Mouse (Mus musculus): ENCODE results near the gene Rimbp2. TPM values are rescaled to one million over a fixed set of nuclear protein-coding genes. Genes with fewer than 3 reads are reported as not detected.

The Rimbp2 gene
- polyA plus RNA-seq, 1 experiment = not detected

DNA sequence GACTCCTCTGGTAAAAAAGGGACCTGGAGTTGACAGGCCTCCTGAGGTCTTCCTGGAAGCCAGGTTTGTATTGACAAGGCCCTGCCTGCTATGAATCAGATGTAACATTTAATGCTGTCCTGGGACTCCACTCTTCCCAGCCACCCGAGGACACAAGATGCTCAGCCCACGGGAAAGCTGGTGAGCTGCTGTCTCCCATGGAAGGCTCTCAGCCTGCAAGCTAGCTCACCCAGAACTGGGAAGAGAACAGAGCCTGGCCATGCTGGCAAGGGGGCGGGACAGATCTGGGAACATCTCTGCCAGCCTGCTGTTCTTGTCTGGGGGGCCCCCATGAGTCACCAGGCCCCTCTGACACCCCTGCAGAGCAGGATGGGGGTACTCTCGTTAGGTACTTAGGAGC lies 111.7 kb downstream of the Rimbp2 start:
- Histone ChIP-seq H3K27ac (replicated peaks; ENCODE audit: low read depth, low read length) (no peak overlapping the region), H3K4me1 (ENCODE audit: control insufficient read depth, insufficient read depth, insufficient read length, low read length) (no peaks in the 10 kb centered on the region), H3K4me3 (ENCODE audit: insufficient read depth, low read depth, low read length) (no peak overlapping the region)

DNA sequence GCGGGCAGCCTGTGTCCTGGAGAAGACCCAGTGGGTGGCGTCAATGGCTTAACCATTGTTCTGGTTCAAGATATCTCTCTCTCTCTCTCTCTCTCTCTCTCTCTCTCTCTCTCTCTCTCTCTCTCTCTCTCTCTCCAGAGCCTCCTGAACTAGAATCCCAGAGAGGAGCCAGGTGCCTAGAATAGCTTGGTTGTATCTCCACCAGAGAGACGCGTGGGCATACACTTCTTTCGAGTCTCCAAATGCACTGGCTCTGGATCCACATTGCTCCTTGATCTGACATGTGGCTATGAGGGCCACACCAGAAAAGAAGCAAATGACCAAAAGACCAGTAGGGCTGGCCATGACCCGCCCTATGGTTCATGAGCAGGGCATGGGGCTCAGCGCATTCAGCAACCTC lies 116.2 kb downstream of the Rimbp2 start:
- H3K4me3 ChIP-seq (ENCODE audit: insufficient read depth, low read depth, low read length) = no peak overlapping the region
- H3K27ac ChIP-seq (replicated peaks; ENCODE audit: low read depth, low read length) = no peak overlapping the region
- no peaks in the 10 kb centered on the region for H3K4me1 ChIP-seq (ENCODE audit: control insufficient read depth, insufficient read depth, insufficient read length, low read length)

DNA sequence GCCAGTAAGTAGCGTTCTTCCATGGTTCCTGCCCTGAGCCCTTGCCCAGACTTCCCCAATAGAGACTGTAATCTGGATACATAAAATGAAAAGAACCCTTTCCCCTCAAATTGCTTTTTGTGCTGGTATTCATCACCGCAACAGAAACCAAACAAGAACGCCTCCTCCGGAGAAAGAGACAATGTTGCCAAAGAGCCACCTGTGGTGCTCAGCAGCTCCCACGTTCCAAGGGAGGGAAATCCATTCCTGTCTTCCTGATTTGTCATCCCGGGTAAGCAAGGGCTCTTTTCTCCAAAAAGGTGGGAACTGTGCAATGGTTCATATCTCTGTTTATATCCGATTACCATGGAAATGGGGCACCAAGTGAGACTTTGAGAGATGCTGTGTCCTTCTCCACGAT lies 119.2 kb downstream of the Rimbp2 start:
- Histone ChIP-seq H3K4me3 (ENCODE audit: insufficient read depth, low read depth, low read length) (no peak overlapping the region), H3K4me1 (ENCODE audit: control insufficient read depth, insufficient read depth, insufficient read length, low read length) (no peaks in the 10 kb centered on the region), H3K27ac (replicated peaks; ENCODE audit: low read depth, low read length) (no peak overlapping the region)

DNA sequence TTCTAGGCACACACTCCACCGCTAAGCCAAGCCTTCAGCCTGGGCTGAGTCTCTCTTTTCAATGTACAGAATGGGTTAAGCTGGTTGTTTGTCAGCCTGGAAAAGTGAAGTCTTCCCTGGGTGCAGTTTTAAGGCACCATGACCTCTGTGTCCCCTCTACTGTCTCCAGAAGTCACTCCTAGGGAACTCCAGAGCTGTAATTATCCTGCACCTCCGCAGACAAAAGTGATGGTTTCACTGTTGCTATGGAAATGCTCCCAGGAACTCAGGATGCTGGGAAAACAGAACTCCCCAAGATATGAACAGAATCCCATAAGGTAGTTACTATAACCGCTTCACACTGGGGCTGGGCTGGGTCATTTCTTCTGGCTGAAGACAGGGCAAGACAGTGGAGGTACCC lies 130.4 kb downstream of the Rimbp2 start:
- H3K4me1 ChIP-seq (ENCODE audit: control insufficient read depth, insufficient read depth, insufficient read length, low read length) = no peaks in the 10 kb centered on the region
- H3K27ac ChIP-seq (replicated peaks; ENCODE audit: low read depth, low read length) = no peak overlapping the region
- H3K4me3 ChIP-seq (ENCODE audit: insufficient read depth, low read depth, low read length) = no peak overlapping the region

DNA sequence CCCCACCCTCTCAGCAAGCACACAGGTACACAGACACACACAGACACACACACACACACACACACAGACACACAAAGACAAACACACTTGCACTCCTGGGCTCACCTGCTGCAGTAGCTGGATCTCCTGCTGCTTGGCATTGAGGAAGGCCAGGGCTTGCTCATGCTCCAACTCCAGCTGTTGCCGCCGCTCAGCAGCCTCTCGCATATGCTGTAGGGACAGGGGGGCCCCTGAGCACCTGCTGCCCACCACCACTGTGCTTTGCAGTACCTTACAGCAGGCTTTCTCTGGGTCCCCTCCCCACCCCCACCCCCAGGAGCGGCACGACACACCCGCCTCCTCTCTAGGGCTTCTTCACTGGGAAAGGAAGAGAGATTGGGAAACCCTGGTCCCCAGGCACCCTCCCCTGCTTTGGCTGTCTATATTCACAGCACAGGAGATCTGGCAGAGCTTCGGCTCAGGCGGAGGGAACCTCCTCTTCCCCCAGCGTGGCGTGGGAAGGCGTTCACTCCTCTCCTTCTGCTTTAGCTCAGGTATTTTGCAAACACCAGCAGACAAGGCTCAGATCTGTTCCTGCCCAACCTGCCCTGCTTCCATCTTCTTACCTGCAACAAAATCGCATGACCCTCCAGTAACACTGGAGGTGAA lies 133.5 kb downstream of the Rimbp2 start:
- H3K4me1 ChIP-seq (ENCODE audit: control insufficient read depth, insufficient read depth, insufficient read length, low read length) = no peaks in the 10 kb centered on the region
- H3K27ac ChIP-seq (replicated peaks; ENCODE audit: low read depth, low read length) = no peak overlapping the region
- no peak overlapping the region for H3K4me3 ChIP-seq (ENCODE audit: insufficient read depth, low read depth, low read length)

DNA sequence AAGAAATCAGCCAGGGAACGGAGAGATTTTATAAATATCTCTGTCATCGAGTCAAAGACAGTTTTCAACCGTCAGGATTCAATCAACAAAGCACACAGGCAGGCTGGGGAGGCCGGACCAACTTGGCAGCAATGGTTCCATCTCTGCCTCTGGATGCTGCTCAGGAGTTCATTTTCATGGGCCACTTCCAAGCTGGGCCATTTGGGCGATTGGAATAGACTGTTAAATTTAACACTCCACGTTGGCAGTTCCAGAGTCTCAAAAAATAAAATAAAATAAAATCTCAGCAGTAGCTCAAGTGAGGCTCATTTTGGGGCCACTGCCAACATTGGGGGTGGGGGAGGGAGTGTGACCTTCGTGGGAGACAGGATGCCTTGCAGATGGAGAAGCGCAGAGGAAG lies 137.7 kb downstream of the Rimbp2 start:
- Histone ChIP-seq H3K4me3 (ENCODE audit: insufficient read depth, low read depth, low read length) (no peak overlapping the region), H3K27ac (replicated peaks; ENCODE audit: low read depth, low read length) (no peak overlapping the region), H3K4me1 (ENCODE audit: control insufficient read depth, insufficient read depth, insufficient read length, low read length) (no peaks in the 10 kb centered on the region)

DNA sequence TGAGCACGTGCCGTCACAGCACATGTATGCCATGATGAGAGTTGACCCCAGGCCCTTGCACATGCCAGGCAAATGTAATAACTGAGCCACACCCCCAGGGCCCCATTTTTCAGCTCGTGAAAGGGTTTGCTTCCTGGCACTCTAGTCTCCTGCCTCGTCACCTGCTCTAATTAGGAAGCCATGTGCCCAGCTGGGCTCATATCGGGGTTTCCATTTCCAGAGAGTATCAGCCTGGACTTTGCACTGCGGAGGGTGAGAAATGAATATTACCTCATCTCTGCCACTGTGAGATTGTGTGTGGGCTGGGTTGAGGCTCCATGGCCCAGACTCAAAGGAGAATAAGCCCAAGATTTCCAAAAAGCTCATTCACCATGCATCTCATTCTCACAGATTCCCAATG lies 138.2 kb downstream of the Rimbp2 start:
- H3K27ac ChIP-seq (replicated peaks; ENCODE audit: low read depth, low read length) = no peak overlapping the region
- H3K4me3 ChIP-seq (ENCODE audit: insufficient read depth, low read depth, low read length) = no peak overlapping the region
- no peaks in the 10 kb centered on the region for H3K4me1 ChIP-seq (ENCODE audit: control insufficient read depth, insufficient read depth, insufficient read length, low read length)

GRCm38 (mm10) chr5:128813121-128813520 lies 140.2 kb downstream of the Rimbp2 start:
- no peak overlapping the region for H3K27ac ChIP-seq (replicated peaks; ENCODE audit: low read depth, low read length)
- H3K4me1 ChIP-seq (ENCODE audit: control insufficient read depth, insufficient read depth, insufficient read length, low read length) = no peaks in the 10 kb centered on the region
- H3K4me3 ChIP-seq (ENCODE audit: insufficient read depth, low read depth, low read length) = no peak overlapping the region

DNA sequence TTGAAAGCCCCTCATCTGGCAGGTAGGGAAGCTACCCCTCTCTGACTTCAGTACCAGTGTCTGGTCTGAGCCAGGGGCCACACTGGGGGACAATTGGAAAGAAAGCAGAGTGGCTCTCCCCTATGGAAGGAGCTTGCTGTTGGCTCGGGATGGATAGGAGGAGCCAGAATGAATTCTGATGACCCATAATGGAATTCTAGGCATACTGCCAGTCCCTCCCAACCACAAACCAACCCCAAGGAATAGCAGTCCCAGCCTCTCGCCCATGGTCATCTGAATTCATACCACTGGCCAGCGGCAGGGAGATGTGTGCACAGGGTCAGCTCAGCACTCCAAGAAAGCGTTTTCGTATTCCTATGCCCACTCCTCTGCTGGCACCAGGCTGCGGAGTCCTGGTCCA lies 141.9 kb downstream of the Rimbp2 start:
- H3K4me3 ChIP-seq (ENCODE audit: insufficient read depth, low read depth, low read length) = no peak overlapping the region
- H3K27ac ChIP-seq (replicated peaks; ENCODE audit: low read depth, low read length) = no peak overlapping the region
- no peaks in the 10 kb centered on the region for H3K4me1 ChIP-seq (ENCODE audit: control insufficient read depth, insufficient read depth, insufficient read length, low read length)

GRCm38 (mm10) chr5:128810006-128810405 lies 143.3 kb downstream of the Rimbp2 start:
- Histone ChIP-seq H3K4me3 (ENCODE audit: insufficient read depth, low read depth, low read length) (no peak overlapping the region), H3K27ac (replicated peaks; ENCODE audit: low read depth, low read length) (no peak overlapping the region), H3K4me1 (ENCODE audit: control insufficient read depth, insufficient read depth, insufficient read length, low read length) (no peaks in the 10 kb centered on the region)

- H3K4me1 ChIP-seq (ENCODE audit: control insufficient read depth, insufficient read depth, insufficient read length, low read length) = no peaks in the 10 kb centered on the region
- no peak overlapping the region for H3K27ac ChIP-seq (replicated peaks; ENCODE audit: low read depth, low read length)
- no peak overlapping the region for H3K4me3 ChIP-seq (ENCODE audit: insufficient read depth, low read depth, low read length)
Measured at GRCm38 (mm10) chr5:128809406-128809805, 143.9 kb downstream of the Rimbp2 start.

- Histone ChIP-seq H3K4me3 (ENCODE audit: insufficient read depth, low read depth, low read length) (no peak overlapping the region), H3K27ac (replicated peaks; ENCODE audit: low read depth, low read length) (no peak overlapping the region), H3K4me1 (ENCODE audit: control insufficient read depth, insufficient read depth, insufficient read length, low read length) (no peaks in the 10 kb centered on the region)
Measured at GRCm38 (mm10) chr5:128808547-128809182, 144.6 kb downstream of the Rimbp2 start.

- H3K27ac ChIP-seq (replicated peaks; ENCODE audit: low read depth, low read length) = no peak overlapping the region
Measured at GRCm38 (mm10) chr5:128807408-128807807, 145.9 kb downstream of the Rimbp2 start.

GRCm38 (mm10) chr5:128806296-128806998 lies 146.8 kb downstream of the Rimbp2 start:
- H3K27ac ChIP-seq (replicated peaks; ENCODE audit: low read depth, low read length) = no peak overlapping the region

More at GRCm38 (mm10) chr5:128807408-128807807, 145.9 kb downstream of the Rimbp2 start:
- Histone ChIP-seq H3K4me1 (ENCODE audit: control insufficient read depth, insufficient read depth, insufficient read length, low read length) (no peaks in the 10 kb centered on the region), H3K4me3 (ENCODE audit: insufficient read depth, low read depth, low read length) (no peak overlapping the region)

GRCm38 (mm10) chr5:128805092-128805491 lies 148.2 kb downstream of the Rimbp2 start:
- Histone ChIP-seq H3K27ac (replicated peaks; ENCODE audit: low read depth, low read length) (no peak overlapping the region), H3K4me3 (ENCODE audit: insufficient read depth, low read depth, low read length) (no peak overlapping the region), H3K4me1 (ENCODE audit: control insufficient read depth, insufficient read depth, insufficient read length, low read length) (no peaks in the 10 kb centered on the region)

More at GRCm38 (mm10) chr5:128806296-128806998, 146.8 kb downstream of the Rimbp2 start:
- Histone ChIP-seq H3K4me1 (ENCODE audit: control insufficient read depth, insufficient read depth, insufficient read length, low read length) (no peaks in the 10 kb centered on the region), H3K4me3 (ENCODE audit: insufficient read depth, low read depth, low read length) (no peak overlapping the region)

DNA sequence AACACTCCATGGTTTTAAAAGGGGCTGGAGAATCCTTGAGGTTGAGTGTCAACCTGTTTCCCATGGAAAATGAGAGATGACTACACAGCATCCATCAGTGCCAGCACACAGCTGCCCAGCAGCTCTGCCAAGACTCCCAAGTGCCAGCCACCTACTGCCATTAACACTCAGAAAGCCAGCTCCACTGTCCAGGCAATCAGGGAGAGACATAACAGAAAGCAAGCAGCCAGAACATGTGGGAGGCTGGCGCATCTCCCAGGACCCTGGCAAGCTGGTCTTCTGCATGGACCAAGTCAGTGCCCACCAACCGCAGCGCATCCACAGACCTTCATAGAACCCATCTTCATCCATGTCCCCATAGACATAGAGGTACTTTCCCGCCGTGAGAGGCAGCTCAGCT lies 152.7 kb downstream of the Rimbp2 start:
- no peak overlapping the region for H3K4me3 ChIP-seq (ENCODE audit: insufficient read depth, low read depth, low read length)
- H3K4me1 ChIP-seq (ENCODE audit: control insufficient read depth, insufficient read depth, insufficient read length, low read length) = no peaks in the 10 kb centered on the region
- no peak overlapping the region for H3K27ac ChIP-seq (replicated peaks; ENCODE audit: low read depth, low read length)
